Mouse (Mus musculus): ENCODE results near the gene Rap1gds1. TPM values are rescaled to one million over a fixed set of nuclear protein-coding genes. Genes with fewer than 3 reads are reported as not detected.
A peak's percentile ranks its signal among the peaks of the same experiment; 100 is the strongest.

The Rap1gds1 gene
- polyA plus RNA-seq, 1 experiment: 54.7 TPM

- DNase-seq (ENCODE audit: low read depth): no peak
- TF ChIP-seq POLR2A (IDR thresholded peaks at IDR 0.05; ENCODE audit: borderline replicate concordance, extremely low read depth, insufficient read depth, insufficient read length, poor library complexity, severe bottlenecking): no peak
Measured at GRCm38 (mm10) chr3:139048701-139049622, 26.0 kb downstream of the Rap1gds1 start.

GRCm38 (mm10) chr3:139042433-139042854 is 32.6 kb downstream of the Rap1gds1 start:
- DNase-seq (ENCODE audit: low read depth): no peak
- TF ChIP-seq POLR2A (IDR thresholded peaks at IDR 0.05; ENCODE audit: borderline replicate concordance, extremely low read depth, insufficient read depth, insufficient read length, poor library complexity, severe bottlenecking): no peak
- TF ChIP-seq CTCF (IDR thresholded peaks at IDR 0.05; ENCODE audit: borderline replicate concordance, extremely low read depth, insufficient read depth, insufficient read length): no peak

- no peak for TF ChIP-seq CTCF (IDR thresholded peaks at IDR 0.05; ENCODE audit: borderline replicate concordance, extremely low read depth, insufficient read depth, insufficient read length)
- TF ChIP-seq POLR2A (IDR thresholded peaks at IDR 0.05; ENCODE audit: borderline replicate concordance, extremely low read depth, insufficient read depth, insufficient read length, poor library complexity, severe bottlenecking): no peak
- no peak for DNase-seq (ENCODE audit: low read depth)
Measured at GRCm38 (mm10) chr3:139041921-139042320, 33.1 kb downstream of the Rap1gds1 start.

- TF ChIP-seq CTCF (IDR thresholded peaks at IDR 0.05; ENCODE audit: borderline replicate concordance, extremely low read depth, insufficient read depth, insufficient read length) (no peak), POLR2A (IDR thresholded peaks at IDR 0.05; ENCODE audit: borderline replicate concordance, extremely low read depth, insufficient read depth, insufficient read length, poor library complexity, severe bottlenecking) (no peak)
Measured at GRCm38 (mm10) chr3:139037030-139037429, 38.0 kb downstream of the Rap1gds1 start.

GRCm38 (mm10) chr3:139033179-139033578 is 41.8 kb downstream of the Rap1gds1 start:
- DNase-seq (ENCODE audit: low read depth): no peak
- TF ChIP-seq CTCF (IDR thresholded peaks at IDR 0.05; ENCODE audit: borderline replicate concordance, extremely low read depth, insufficient read depth, insufficient read length): no peak
- no peak for TF ChIP-seq POLR2A (IDR thresholded peaks at IDR 0.05; ENCODE audit: borderline replicate concordance, extremely low read depth, insufficient read depth, insufficient read length, poor library complexity, severe bottlenecking)

More at GRCm38 (mm10) chr3:139037030-139037429, 38.0 kb downstream of the Rap1gds1 start:
- DNase-seq (ENCODE audit: low read depth): no peak

GRCm38 (mm10) chr3:139030644-139031227 is 44.3 kb downstream of the Rap1gds1 start:
- DNase-seq (ENCODE audit: low read depth): peak; percentile 65
- no peak for TF ChIP-seq CTCF (IDR thresholded peaks at IDR 0.05; ENCODE audit: borderline replicate concordance, extremely low read depth, insufficient read depth, insufficient read length)
- TF ChIP-seq POLR2A (IDR thresholded peaks at IDR 0.05; ENCODE audit: borderline replicate concordance, extremely low read depth, insufficient read depth, insufficient read length, poor library complexity, severe bottlenecking): no peak

GRCm38 (mm10) chr3:139025077-139025476 is 49.9 kb downstream of the Rap1gds1 start:
- TF ChIP-seq POLR2A (IDR thresholded peaks at IDR 0.05; ENCODE audit: borderline replicate concordance, extremely low read depth, insufficient read depth, insufficient read length, poor library complexity, severe bottlenecking) (no peak), CTCF (IDR thresholded peaks at IDR 0.05; ENCODE audit: borderline replicate concordance, extremely low read depth, insufficient read depth, insufficient read length) (no peak)
- no peak for DNase-seq (ENCODE audit: low read depth)

GRCm38 (mm10) chr3:139023585-139023984 is 51.4 kb downstream of the Rap1gds1 start:
- DNase-seq (ENCODE audit: low read depth): peak; percentile 87

GRCm38 (mm10) chr3:139012352-139012751 is 62.6 kb downstream of the Rap1gds1 start:
- TF ChIP-seq POLR2A (IDR thresholded peaks at IDR 0.05; ENCODE audit: borderline replicate concordance, extremely low read depth, insufficient read depth, insufficient read length, poor library complexity, severe bottlenecking) (no peak), CTCF (IDR thresholded peaks at IDR 0.05; ENCODE audit: borderline replicate concordance, extremely low read depth, insufficient read depth, insufficient read length) (no peak)
- DNase-seq (ENCODE audit: low read depth): no peak

More at GRCm38 (mm10) chr3:139023585-139023984, 51.4 kb downstream of the Rap1gds1 start:
- TF ChIP-seq POLR2A (IDR thresholded peaks at IDR 0.05; ENCODE audit: borderline replicate concordance, extremely low read depth, insufficient read depth, insufficient read length, poor library complexity, severe bottlenecking) (no peak), CTCF (IDR thresholded peaks at IDR 0.05; ENCODE audit: borderline replicate concordance, extremely low read depth, insufficient read depth, insufficient read length) (no peak)

GRCm38 (mm10) chr3:139005669-139006068 is 69.3 kb downstream of the Rap1gds1 start:
- DNase-seq (ENCODE audit: low read depth): peak; percentile 56
- TF ChIP-seq POLR2A (IDR thresholded peaks at IDR 0.05; ENCODE audit: borderline replicate concordance, extremely low read depth, insufficient read depth, insufficient read length, poor library complexity, severe bottlenecking): no peak
- TF ChIP-seq CTCF (IDR thresholded peaks at IDR 0.05; ENCODE audit: borderline replicate concordance, extremely low read depth, insufficient read depth, insufficient read length): no peak

- no peak for TF ChIP-seq CTCF (IDR thresholded peaks at IDR 0.05; ENCODE audit: borderline replicate concordance, extremely low read depth, insufficient read depth, insufficient read length)
- no peak for TF ChIP-seq POLR2A (IDR thresholded peaks at IDR 0.05; ENCODE audit: borderline replicate concordance, extremely low read depth, insufficient read depth, insufficient read length, poor library complexity, severe bottlenecking)
- no peak for DNase-seq (ENCODE audit: low read depth)
Measured at GRCm38 (mm10) chr3:139002774-139003173, 72.2 kb downstream of the Rap1gds1 start.

All from brain, embryonic 14.5 days (tissue).